Mouse (Mus musculus): ENCODE results near the gene Vpreb3. TPM values are rescaled to one million over a fixed set of nuclear protein-coding genes. Genes with fewer than 3 reads are reported as not detected.
A peak's percentile ranks its signal among the peaks of the same experiment; 100 is the strongest.

Gene Vpreb3
- polyA plus RNA-seq, 1 experiment from 2014 or later: 1.3 TPM

DNA sequence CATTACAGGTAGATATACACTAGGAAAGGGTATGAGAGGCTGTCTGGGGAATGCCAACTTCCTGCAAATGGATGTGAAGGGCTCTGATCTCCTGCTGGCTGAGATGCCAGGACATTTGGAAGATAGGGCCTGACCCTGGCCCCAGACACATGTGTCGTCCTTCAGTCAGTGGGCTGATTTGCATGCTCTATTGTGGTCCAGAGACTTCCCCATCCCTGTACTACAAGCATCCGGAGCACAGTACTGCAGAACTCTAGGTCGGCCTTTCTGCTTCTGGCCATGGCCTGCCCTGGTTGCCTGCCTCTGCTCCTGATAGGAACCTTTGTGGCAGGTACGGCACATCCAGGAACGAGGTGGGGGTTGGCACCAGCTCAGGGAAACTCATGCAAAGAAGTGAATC, 5.2 kb downstream of the Vpreb3 start:
- no peaks in the 10 kb centered on the region for H3K36me3 ChIP-seq (ENCODE audit: control insufficient read depth, insufficient read depth, low read length)
- H3K9me3 ChIP-seq (ENCODE audit: control insufficient read depth, low read length): no peaks in the 10 kb centered on the region
- no peak overlapping the region for H3K4me3 ChIP-seq (ENCODE audit: low read depth, low read length)
- H3K4me1 ChIP-seq (ENCODE audit: control insufficient read depth, insufficient read depth, low read length): peaks cover 12% of the 10 kb centered on the region; the same call in 1 of the 2 replicates
- H3K9ac ChIP-seq (replicated peaks; ENCODE audit: low read depth, low read length): no peak overlapping the region
- no peak overlapping the region for H3K4me2 ChIP-seq (ENCODE audit: low read depth, low read length)
- ATAC-seq (ENCODE audit: low read depth): no peak
- WGBS: 74% methylated on average over 5 of the region's 5 CpGs
- H3K27ac ChIP-seq (ENCODE audit: low read depth, low read length): no peak overlapping the region
- no peaks in the 10 kb centered on the region for H3K27me3 ChIP-seq (ENCODE audit: control insufficient read depth, insufficient read depth, low read length)

DNA sequence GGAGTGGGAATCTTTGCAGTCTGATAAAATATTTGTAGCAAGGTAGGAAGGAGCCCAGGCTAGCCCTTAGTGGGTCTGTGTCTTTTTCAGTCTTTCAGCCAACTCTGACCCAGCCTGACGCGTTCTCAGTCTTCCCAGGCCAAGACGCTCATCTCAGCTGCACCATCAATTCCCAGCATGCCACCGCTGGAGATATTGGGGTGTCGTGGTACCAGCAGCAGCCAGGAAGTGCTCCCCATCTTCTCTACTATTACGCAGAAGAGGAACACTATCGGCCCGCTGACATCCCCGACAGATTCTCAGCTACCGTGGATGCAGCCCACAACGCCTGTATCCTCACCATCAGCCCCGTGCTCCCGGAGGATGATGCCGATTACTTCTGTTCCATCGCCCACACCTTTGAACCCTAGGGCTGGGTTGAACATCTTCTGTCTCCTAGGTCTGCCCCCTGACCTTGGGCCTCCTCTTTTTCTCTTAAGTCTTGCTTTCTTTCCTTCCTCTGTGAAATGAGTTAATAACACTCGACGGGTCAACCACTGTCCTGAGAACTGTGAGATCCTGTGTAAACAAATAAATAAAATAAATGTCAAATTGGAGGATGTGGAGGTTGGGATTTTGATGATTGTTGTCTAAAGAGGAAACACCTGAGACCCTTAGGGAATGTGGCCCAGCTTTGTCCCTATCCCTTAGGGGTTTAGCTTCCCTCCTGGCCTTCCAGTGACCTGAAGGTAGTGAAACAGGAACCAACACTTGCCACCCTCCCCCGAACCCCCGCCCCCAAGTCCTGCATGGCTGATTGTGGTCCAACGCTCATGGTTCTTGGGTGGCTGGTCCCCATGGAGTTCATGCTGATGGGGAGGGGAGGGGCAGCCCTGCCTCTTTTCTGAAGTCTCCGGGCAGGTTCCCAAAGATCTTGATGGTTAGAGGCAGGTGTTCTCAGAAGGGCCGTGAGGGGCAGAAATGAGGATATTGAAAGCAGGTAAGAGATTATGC, 6.5 kb downstream of the Vpreb3 start:
- no peak overlapping the region; the same call in 1 of the 2 replicates for H3K9ac ChIP-seq (replicated peaks; ENCODE audit: low read depth, low read length)
- ATAC-seq (ENCODE audit: low read depth): no peak
- H3K36me3 ChIP-seq (ENCODE audit: control insufficient read depth, insufficient read depth, low read length): no peaks in the 10 kb centered on the region
- H3K27me3 ChIP-seq (ENCODE audit: control insufficient read depth, insufficient read depth, low read length): no peaks in the 10 kb centered on the region
- 0 out of 2 replicates have a peak, but pooled peaks cover 9% of the 10 kb centered on the region for H3K4me1 ChIP-seq (ENCODE audit: control insufficient read depth, insufficient read depth, low read length)
- no peak overlapping the region for H3K4me3 ChIP-seq (ENCODE audit: low read depth, low read length)
- 85% methylated on average over 22 of the region's 22 CpGs for WGBS
- no peak overlapping the region for H3K4me2 ChIP-seq (ENCODE audit: low read depth, low read length)
- H3K9me3 ChIP-seq (ENCODE audit: control insufficient read depth, low read length): no peaks in the 10 kb centered on the region
- no peak overlapping the region for H3K27ac ChIP-seq (ENCODE audit: low read depth, low read length)

DNA sequence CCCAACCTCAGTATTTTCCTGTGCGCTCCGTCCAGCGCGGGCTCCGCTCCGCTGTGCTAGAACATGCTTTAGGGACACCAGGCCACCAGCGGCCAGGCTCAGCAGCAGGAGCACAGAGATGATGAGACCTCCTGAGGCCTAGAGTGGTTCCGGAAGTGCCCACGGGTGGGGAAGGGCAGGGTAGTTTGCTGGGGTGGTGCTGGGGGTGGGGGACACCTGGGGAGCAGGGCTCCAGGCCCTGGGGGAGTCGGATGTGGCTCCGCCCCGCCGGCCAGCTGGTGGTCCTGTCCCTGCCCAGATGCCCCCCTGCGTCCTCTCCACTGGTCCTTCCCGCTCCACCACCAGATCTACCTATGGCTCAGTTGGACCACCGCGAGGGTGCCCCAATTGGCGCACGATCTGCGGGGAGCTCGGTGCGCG, 7.9 kb downstream of the Vpreb3 start:
- H3K9ac ChIP-seq (replicated peaks; ENCODE audit: low read depth, low read length): peak overlapping the region; percentile 53
- H3K27ac ChIP-seq (ENCODE audit: low read depth, low read length): no peak overlapping the region
- 0 out of 2 replicates have a peak, but pooled peaks cover 9% of the 10 kb centered on the region for H3K4me1 ChIP-seq (ENCODE audit: control insufficient read depth, insufficient read depth, low read length)
- no peaks in the 10 kb centered on the region for H3K36me3 ChIP-seq (ENCODE audit: control insufficient read depth, insufficient read depth, low read length)
- H3K4me3 ChIP-seq (ENCODE audit: low read depth, low read length): peak overlapping the region; percentile 28
- H3K4me2 ChIP-seq (ENCODE audit: low read depth, low read length): peak overlapping the region; percentile 77
- ATAC-seq (ENCODE audit: low read depth): peak; percentile 65
- WGBS: 3% methylated on average over 20 of the region's 23 CpGs
- H3K27me3 ChIP-seq (ENCODE audit: control insufficient read depth, insufficient read depth, low read length): no peaks in the 10 kb centered on the region
- no peaks in the 10 kb centered on the region for H3K9me3 ChIP-seq (ENCODE audit: control insufficient read depth, low read length)

DNA sequence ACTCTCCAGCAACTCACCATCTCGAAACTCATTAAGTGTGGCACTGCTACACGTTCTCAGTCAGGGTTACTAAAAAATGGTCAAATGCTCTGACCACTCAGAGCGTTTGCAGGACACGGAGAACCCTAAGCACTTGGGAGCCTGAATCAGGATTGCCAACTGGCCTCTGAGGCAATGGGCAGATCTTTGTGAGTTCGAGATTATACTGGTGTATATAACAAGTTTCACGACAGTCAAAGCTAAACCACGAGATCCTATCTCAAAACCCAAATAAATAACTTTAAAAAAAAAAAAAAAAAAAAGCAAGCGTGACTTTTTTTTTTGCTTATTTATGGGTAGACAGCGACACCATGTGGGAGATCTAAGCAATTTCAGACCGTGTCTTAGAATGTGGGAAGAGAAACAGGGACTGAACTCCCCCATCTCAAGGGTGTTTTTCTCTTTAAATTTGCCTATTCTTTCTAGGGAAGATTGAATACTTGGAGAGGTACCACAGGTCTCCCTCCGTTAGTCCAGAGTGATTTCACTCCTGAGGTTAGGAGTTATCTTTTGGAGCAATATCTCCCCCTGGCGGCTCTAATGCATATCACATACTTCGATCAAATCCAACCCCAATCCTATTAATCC, 8.7 kb downstream of the Vpreb3 start:
- peak overlapping the region; percentile 28 for H3K4me3 ChIP-seq (ENCODE audit: low read depth, low read length)
- peak overlapping the region; percentile 53; the same call in 1 of the 2 replicates for H3K9ac ChIP-seq (replicated peaks; ENCODE audit: low read depth, low read length)
- H3K27ac ChIP-seq (ENCODE audit: low read depth, low read length): no peak overlapping the region
- 5% methylated on average over 13 of the region's 13 CpGs for WGBS
- 0 out of 2 replicates have a peak, but pooled peaks cover 9% of the 10 kb centered on the region for H3K4me1 ChIP-seq (ENCODE audit: control insufficient read depth, insufficient read depth, low read length)
- no peaks in the 10 kb centered on the region for H3K27me3 ChIP-seq (ENCODE audit: control insufficient read depth, insufficient read depth, low read length)
- peak overlapping the region; percentile 77 for H3K4me2 ChIP-seq (ENCODE audit: low read depth, low read length)
- no peaks in the 10 kb centered on the region for H3K9me3 ChIP-seq (ENCODE audit: control insufficient read depth, low read length)
- H3K36me3 ChIP-seq (ENCODE audit: control insufficient read depth, insufficient read depth, low read length): no peaks in the 10 kb centered on the region
- peak; percentile 3; the same call in 1 of the 2 replicates for ATAC-seq (ENCODE audit: low read depth)

DNA sequence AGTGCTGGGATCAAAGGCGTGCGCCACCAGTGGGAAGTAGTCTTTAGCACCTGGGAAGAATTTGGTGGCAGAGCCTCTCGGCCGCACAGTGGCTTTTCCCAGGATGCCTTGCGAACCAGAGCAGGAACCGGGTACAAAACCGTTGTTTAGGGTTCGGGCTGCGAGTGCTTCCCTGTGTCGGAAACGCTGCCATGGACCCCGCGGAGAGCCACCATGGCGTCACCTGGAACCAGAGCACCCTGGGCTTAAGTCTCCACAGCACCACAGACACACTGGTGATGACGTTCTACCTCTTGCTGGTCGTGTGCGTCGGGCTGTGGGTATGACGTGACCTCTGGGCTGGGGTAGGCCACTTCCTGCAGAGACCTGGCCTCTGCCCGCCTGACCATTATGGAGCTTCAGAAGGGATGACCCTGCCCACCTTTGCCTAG, 11.5 kb downstream of the Vpreb3 start, which contains the start of gene Gm5134:
Gene Gm5134, plus strand, starts transcription at position 134 of the 431 bp plus-strand sequence.
- Histone ChIP-seq H3K36me3 (ENCODE audit: control insufficient read depth, insufficient read depth, low read length) (no peaks in the 10 kb centered on the region), H3K4me3 (ENCODE audit: low read depth, low read length) (no peak within 1 kb of the TSS), H3K27me3 (ENCODE audit: control insufficient read depth, insufficient read depth, low read length) (no peaks in the 10 kb centered on the region), H3K9me3 (ENCODE audit: control insufficient read depth, low read length) (no peaks in the 10 kb centered on the region), H3K27ac (ENCODE audit: low read depth, low read length) (no peak within 1 kb of the TSS), H3K9ac (replicated peaks; ENCODE audit: low read depth, low read length) (0 out of 2 replicates have a peak within 1 kb of the TSS, but pooled peaks have one; percentile 7), H3K4me2 (ENCODE audit: low read depth, low read length) (peak within 1 kb of the TSS; percentile 26; the same call in 1 of the 2 replicates), H3K4me1 (ENCODE audit: control insufficient read depth, insufficient read depth, low read length) (0 out of 2 replicates have a peak, but pooled peaks cover 9% of the 10 kb centered on the region)
- no peak for ATAC-seq (ENCODE audit: low read depth)
- 39% methylated on average over 20 of the region's 20 CpGs for WGBS

DNA sequence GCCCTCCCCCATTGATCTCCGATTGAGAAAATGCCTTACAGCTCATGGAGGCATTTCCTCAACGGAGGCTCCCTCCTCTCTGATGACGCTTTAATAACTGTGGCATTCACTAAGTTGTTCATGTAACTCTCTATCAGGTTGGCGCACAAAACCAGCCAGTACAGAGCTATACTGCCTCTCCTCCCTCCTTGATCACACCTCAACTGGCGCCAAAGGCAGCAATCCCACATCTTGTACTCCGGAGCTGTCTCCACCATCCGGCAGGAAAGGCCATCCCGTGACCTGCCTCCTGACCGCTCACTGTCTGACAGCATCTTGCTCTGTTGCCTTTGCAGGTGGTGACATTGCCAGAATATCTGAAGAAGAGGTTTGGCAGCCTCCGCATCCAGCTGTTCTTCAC, 31.0 kb downstream of the Vpreb3 start:
- WGBS: 95% methylated on average over 10 of the region's 10 CpGs

DNA sequence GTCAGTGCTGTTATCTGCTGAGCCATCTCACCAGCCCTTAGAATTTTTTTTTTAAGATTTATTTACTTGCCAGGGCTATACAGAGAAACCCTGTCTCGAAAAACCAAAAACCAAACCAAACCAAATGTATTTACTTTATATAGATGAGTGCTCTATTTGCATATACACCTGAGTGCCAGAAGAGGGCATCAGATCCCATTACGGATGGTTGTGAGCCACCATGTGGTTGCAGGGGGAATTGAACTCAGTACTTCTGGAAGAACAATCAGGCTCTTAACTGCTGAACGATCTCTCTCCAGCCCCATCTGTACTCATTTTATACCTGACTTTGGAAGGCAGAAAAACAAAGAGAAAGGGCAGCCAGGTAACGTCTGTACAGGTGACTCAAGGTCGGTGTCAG, 32.4 kb downstream of the Vpreb3 start:
- Histone ChIP-seq H3K36me3 (ENCODE audit: control insufficient read depth, insufficient read depth, low read length) (no peaks in the 10 kb centered on the region), H3K4me1 (ENCODE audit: control insufficient read depth, insufficient read depth, low read length) (no peaks in the 10 kb centered on the region), H3K27me3 (ENCODE audit: control insufficient read depth, insufficient read depth, low read length) (no peaks in the 10 kb centered on the region), H3K27ac (ENCODE audit: low read depth, low read length) (no peak overlapping the region), H3K9ac (replicated peaks; ENCODE audit: low read depth, low read length) (no peak overlapping the region), H3K9me3 (ENCODE audit: control insufficient read depth, low read length) (no peaks in the 10 kb centered on the region), H3K4me2 (ENCODE audit: low read depth, low read length) (no peak overlapping the region), H3K4me3 (ENCODE audit: low read depth, low read length) (no peak overlapping the region)
- WGBS: 82% methylated on average over 5 of the region's 5 CpGs
- no peak for ATAC-seq (ENCODE audit: low read depth)

More for the DNA sequence above, 31.0 kb downstream of the Vpreb3 start:
- no peak for ATAC-seq (ENCODE audit: low read depth)
- H3K27me3 ChIP-seq (ENCODE audit: control insufficient read depth, insufficient read depth, low read length): no peaks in the 10 kb centered on the region
- no peaks in the 10 kb centered on the region for H3K9me3 ChIP-seq (ENCODE audit: control insufficient read depth, low read length)
- H3K4me2 ChIP-seq (ENCODE audit: low read depth, low read length): no peak overlapping the region
- no peaks in the 10 kb centered on the region for H3K4me1 ChIP-seq (ENCODE audit: control insufficient read depth, insufficient read depth, low read length)
- no peak overlapping the region for H3K9ac ChIP-seq (replicated peaks; ENCODE audit: low read depth, low read length)
- H3K4me3 ChIP-seq (ENCODE audit: low read depth, low read length): no peak overlapping the region
- H3K27ac ChIP-seq (ENCODE audit: low read depth, low read length): no peak overlapping the region
- H3K36me3 ChIP-seq (ENCODE audit: control insufficient read depth, insufficient read depth, low read length): no peaks in the 10 kb centered on the region

DNA sequence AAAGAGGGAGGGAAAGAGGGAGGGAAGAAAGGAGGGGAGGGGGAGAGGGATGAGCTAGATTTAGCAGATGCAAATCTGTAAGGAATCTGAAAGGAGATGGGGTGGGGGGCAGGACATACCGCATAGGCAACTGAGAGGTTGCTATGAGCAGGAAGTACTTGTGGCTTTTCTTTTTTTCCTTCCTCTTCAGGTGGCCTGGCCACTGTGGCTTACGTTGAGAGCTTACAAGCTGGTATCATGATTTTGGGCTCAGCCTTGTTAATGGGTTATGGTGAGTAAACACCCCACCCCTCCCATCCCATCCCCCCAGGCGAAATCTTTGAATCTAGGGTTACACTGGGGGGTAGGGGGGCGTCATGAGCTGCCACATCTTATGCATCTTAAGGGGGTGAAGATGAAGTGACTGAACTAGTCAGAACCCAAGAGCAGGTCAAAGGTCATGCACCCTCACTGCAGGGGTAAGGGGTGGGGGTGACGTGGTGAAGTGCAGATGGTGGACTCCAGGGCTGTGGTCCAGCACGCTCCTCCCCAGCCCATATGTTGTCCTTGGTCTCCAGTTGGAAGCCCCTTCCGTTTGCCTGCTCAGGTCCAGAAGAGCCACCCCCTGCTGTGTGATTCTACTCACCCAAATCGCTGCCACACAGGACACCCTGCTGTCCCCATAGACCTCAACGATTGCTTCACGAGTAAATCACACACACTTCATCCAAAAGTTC, 35.4 kb downstream of the Vpreb3 start:
- H3K4me1 ChIP-seq (ENCODE audit: control insufficient read depth, insufficient read depth, low read length): no peaks in the 10 kb centered on the region
- no peaks in the 10 kb centered on the region for H3K27me3 ChIP-seq (ENCODE audit: control insufficient read depth, insufficient read depth, low read length)
- H3K9ac ChIP-seq (replicated peaks; ENCODE audit: low read depth, low read length): no peak overlapping the region
- H3K9me3 ChIP-seq (ENCODE audit: control insufficient read depth, low read length): no peaks in the 10 kb centered on the region
- WGBS: 39% methylated on average over 10 of the region's 10 CpGs
- no peaks in the 10 kb centered on the region for H3K36me3 ChIP-seq (ENCODE audit: control insufficient read depth, insufficient read depth, low read length)
- no peak overlapping the region for H3K27ac ChIP-seq (ENCODE audit: low read depth, low read length)
- H3K4me2 ChIP-seq (ENCODE audit: low read depth, low read length): no peak overlapping the region
- ATAC-seq (ENCODE audit: low read depth): no peak
- H3K4me3 ChIP-seq (ENCODE audit: low read depth, low read length): no peak overlapping the region
